Mouse (Mus musculus) left cerebral cortex, postnatal 36 days (tissue): ENCODE data around the gene Trim2. TPM values are rescaled to one million over a fixed set of nuclear protein-coding genes. Genes with fewer than 3 reads are reported as not detected.

Experiments
- DNase-seq, 2 experiments: peaks; one replicate each; pipeline ENCODE4 v3.0.0; 2021 to 2022; ENCODE audit warnings: low spot score in 2 of 2, mixed read lengths in 1 of 2
- intact Hi-C: fragments of 180-260 bp; cut with DNase I; formaldehyde crosslinking; loops from one replicate; pipeline ENCODE4 v1.15.1; 2025
- total RNA-seq, 2 experiments: library from RNA; stranded (reverse); gene quantifications; 2 replicates each; pipeline ENCODE4 v1.2.3; 2021

Gene Trim2
- total RNA-seq, 2 experiments from 2014 or later = 246 to 252 TPM

DNA sequence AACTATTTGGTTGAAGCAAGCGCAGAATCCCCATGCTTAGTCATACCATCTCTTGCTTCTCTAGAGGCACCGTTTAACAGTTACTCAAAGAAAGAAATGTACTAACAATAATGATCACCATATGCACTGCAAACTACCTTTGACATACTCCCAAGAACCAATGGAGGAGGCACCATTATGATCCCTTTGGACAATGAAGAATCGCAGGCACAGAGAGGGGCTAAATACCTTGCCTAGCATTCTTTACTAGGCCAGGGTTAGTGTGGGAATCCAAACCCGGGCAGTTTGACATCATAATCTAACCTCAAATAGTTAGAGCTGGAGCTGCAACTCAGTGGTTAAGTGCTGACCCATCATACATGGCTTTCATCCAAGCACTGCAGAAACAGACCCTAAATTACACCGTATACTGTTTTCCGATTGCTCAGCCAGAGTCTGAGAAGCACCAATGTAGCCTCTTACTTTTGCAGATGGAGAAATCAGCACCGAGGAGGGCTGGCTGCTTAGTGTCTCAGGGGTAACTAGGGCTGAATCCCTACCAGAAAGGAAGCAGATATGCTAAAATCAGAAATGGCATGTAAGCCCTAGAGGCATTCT lies 97.7 kb downstream of the Trim2 start:
- intact Hi-C loops = no loop called here
- no peak for DNase-seq

DNA sequence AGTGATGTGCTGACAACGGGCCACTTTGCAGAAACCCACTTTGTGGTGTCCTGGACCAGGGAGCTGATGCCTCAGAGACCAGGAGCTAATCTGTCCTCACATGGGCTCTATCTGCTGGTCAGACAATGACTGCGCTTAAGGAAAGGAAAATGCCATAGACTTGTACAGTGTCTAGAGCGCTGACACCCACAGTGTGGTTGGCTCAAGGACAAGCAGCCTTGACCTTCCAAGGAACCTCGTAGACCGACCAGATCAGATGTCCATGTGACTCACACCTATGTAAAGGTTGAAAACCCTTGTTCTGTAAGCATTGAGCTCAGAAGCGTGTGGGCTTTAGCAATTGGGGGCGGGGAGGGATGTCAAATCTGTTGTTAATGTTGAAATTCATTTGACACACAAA lies 98.2 kb downstream of the Trim2 start:
- intact Hi-C loops = no loop called here
- DNase-seq = no peak

DNA sequence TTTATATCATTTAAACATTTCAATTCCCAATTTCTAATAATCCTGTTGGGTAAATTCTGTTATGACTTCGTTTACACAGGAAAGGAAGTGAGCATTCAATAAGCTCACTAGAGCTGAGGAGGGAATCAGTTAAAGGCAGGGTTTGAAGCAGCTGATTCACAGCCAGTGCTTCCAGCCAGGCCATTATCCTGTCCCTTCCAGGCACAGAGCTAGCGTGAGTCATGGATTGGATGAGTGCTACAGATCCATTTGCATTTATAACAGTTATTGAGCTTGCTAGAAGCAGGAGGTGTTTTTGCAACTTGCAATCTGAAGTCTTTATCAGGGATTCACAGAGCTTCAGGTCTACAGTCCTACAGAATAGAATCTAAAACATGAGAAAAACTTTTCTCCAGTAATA lies 99.3 kb downstream of the Trim2 start:
- DNase-seq = no peak
- intact Hi-C loops = no loop called here

- intact Hi-C loops = no loop called here
These were observed 100.6 kb downstream of the Trim2 start for GRCm38 (mm10) chr3:84206106-84206505.

DNA sequence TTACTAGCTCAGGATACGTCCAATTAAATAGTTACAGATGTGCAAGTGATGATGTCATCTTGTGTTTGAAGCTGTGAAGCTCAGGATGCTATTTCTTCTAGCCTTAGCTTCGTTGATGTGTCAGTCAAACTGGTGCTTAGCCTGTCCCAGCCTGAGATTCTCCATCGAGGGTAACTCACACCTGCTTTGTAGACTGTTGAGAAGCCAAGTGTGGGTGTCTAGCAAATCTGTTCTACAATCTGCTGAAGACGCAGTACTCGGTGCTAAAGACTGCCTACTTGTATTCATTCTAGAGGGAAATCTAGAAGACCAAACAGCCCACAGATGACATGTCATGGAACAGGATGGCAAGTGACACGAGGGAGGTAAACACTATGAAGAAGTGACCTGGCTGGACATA lies 101.0 kb downstream of the Trim2 start:
- no peak for DNase-seq
- intact Hi-C loops = no loop called here

More at GRCm38 (mm10) chr3:84206106-84206505, 100.6 kb downstream of the Trim2 start:
- no peak for DNase-seq

DNA sequence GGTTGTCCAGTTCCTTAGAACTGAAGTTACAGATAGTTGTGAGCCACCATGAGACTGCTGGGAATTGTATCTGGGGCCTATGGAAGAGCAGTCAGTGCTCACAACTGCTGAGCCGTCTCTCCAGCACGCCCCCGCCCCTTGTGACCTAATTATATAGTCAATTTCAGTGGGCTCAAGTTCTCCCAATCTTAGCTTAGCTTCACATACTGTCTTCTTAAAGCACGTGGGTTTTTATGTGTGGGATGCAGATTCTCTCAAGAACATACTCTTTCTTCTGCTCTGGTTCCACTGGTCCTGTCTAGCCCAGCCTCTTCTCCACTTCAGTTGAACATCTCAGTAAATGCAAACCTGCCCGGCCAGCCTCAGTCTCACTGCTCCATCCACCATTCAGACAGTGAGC lies 102.0 kb downstream of the Trim2 start:
- no peak for DNase-seq
- intact Hi-C loops = no loop called here

GRCm38 (mm10) chr3:84200559-84201420 lies 105.9 kb downstream of the Trim2 start:
- no peak for DNase-seq
- intact Hi-C loops = no loop called here

DNA sequence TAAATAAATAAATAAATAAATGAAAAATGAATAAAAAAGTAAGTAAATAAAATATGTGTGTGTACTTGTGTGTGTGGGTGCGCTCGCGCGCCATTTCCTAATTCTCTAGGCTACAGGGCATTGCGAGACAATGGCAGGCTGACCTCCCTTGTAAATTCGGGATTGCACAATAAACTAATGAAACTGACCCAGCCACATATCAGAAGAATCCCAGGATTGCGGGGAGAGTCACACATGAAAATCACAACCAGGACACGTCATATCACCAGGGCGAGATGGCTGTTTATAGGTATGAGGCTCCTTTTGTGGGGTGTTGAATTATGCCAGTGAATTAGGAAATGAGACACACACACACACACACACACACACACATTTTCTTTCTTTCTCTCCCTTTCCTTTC lies 107.2 kb downstream of the Trim2 start:
- no peak for DNase-seq
- intact Hi-C loops = no loop called here

DNA sequence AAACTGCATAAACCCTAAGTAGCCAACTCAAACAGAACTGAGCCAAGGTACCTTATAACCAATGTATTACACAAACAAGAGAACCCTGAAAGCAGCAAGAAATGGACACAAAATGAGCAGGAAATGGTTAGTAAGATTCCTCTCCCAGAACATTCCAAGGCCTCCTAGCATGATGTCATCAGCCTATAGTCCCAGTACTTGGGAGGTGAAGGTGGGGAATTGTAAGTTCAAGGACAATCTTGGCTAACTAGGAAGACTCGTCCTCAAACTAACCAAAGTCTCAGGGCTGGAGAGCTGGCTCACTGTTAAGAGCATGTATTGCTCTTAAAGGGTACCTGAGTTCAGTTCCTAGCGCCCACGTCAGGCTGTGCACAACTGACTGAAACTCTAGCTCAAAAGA lies 108.4 kb downstream of the Trim2 start:
- DNase-seq = no peak
- intact Hi-C loops = no loop called here

GRCm38 (mm10) chr3:84193881-84194280 lies 112.8 kb downstream of the Trim2 start:
- intact Hi-C loops = no loop called here

GRCm38 (mm10) chr3:84191141-84191881 lies 115.4 kb downstream of the Trim2 start:
- DNase-seq = no peak
- intact Hi-C loops = no loop called here

More at GRCm38 (mm10) chr3:84193881-84194280, 112.8 kb downstream of the Trim2 start:
- no peak for DNase-seq

- intact Hi-C loops = no loop called here
- no peak for DNase-seq
These were observed 116.1 kb downstream of the Trim2 start for GRCm38 (mm10) chr3:84190513-84191061.

GRCm38 (mm10) chr3:84189629-84190173 lies 117.0 kb downstream of the Trim2 start:
- no peak for DNase-seq
- intact Hi-C loops = no loop called here

DNA sequence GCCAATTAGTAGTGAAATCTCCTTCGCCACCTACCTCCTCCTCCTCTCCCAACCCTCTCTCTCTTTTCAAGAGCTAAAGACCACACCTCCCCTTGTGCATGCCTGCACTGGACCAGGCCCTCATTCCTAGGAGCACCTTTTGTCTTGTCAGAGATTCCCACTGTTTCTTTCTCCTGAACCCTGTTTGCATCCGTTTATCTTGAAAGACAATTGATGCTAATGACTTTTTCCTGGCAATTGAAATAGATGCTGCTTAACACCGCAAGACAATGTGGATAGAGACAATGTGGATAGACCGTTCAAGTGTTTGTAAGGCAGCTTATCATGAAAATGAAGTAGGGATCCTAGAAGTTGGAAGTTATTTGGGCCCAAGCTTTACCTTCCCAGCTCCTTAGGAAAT lies 125.0 kb downstream of the Trim2 start:
- intact Hi-C loops = no loop called here
- DNase-seq = no peak

DNA sequence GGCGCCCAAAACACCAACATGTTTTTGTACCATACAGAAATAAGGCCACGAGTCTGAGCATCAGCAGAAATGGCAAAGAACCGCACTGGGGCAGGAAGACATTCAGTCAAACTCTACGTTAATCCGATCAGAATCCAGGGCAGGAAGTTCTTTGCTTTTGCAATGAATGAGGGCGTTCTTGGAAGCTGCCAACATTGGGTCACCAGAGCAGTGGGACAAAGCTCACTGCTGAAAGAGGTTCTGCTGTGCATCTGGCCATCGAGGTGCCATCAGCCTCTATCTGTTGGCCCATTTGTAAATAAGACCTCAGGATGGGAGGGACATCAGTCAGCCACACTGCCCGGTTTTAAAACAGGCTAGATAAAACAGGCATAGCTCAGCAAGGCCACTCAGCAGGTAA lies 125.6 kb downstream of the Trim2 start:
- no peak for DNase-seq
- intact Hi-C loops = no loop called here

GRCm38 (mm10) chr3:84180304-84180703 lies 126.4 kb downstream of the Trim2 start:
- DNase-seq = no peak
- intact Hi-C loops = no loop called here

GRCm38 (mm10) chr3:84177834-84178233 lies 128.8 kb downstream of the Trim2 start:
- intact Hi-C loops = no loop called here
- DNase-seq = no peak

GRCm38 (mm10) chr3:84175337-84176315 lies 131.1 kb downstream of the Trim2 start:
- intact Hi-C loops = loop anchor here (1.0 to 2.0 kb wide), 2 partner anchors 129 to 138 kb away; no protein-coding TSS in a partner anchor
- DNase-seq = peak; percentile 54 to 60
